Mouse (Mus musculus) small intestine, adult 2 months (tissue): ENCODE measurements around the gene Vmn2r7.

Source experiments
- CTCF ChIP-seq: fragments of 200-500 bp; IDR thresholded peaks from 2 replicates; pipeline ENCODE4 v1.5.1; 2012; ENCODE audit warnings: low read depth, mild to moderate bottlenecking, control low read depth, inconsistent platforms, low read length, moderate library complexity, mixed read lengths; ENCODE audit not compliant: insufficient replicate concordance, insufficient read length; ENCODE audit errors: extremely low read depth
- POLR2A ChIP-seq: fragments of 200-500 bp; IDR thresholded peaks from 2 replicates; pipeline ENCODE4 v1.6.1; 2012; ENCODE audit warnings: low read depth, mild to moderate bottlenecking, control low read depth, inconsistent platforms, low read length, moderate library complexity

DNA sequence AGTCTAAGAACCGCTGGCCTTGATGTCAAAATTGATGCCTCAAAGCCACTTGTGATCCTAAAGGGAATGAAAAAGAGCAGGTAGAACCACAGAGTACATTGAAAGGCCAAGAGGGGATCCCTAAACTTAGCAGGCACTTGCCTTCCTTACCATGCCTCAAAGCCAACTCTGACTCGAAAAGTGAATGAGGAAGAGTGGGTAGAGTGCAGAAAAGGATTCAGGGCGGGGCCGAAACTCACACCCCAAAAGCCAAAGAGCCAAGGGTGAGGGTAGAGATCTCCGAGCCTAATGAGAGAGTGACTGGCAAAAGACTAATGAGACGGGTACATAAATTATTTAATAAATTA, 53.3 kb downstream of the Vmn2r7 start:
- TF ChIP-seq CTCF (0 out of 2 replicates have a peak, but pooled peaks have one; percentile 5), POLR2A (no peak)
